Mouse (Mus musculus): ENCODE measurements around the gene Mus81.

DNA sequence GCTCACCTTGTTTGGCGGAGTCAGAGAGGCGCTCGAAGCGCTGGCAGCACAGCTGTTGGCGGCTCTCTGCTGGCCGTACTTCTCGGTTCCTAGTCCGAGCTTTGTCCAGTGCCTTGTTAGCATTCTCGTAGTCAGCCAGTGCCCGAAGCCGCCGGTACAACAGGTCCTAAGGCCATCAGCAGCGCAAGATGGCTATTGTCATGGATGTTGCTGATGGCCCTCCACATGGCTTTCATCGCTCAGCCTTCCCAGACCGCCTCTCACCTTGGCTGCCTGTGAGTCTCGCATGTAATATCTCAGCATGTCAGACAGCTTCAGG lies 7.8 kb upstream of the Mus81 start:
- TF ChIP-seq CTCF (conservative IDR thresholded peaks at IDR 0.05; ENCODE audit: low read length) (no peak), POU5F1 (IDR thresholded peaks at IDR 0.05; ENCODE audit: borderline replicate concordance, low read length) (no peak), NANOG (IDR thresholded peaks at IDR 0.05; ENCODE audit: borderline replicate concordance, low read length) (peak; percentile 5; the same call in 1 of the 2 replicates)
